Mouse (Mus musculus) forebrain, embryonic 12.5 days (tissue): Measurements from ENCODE around the gene Gli3. TPM values are rescaled to one million over a fixed set of nuclear protein-coding genes. Genes with fewer than 3 reads are reported as not detected.
A peak's percentile ranks its signal among the peaks of the same experiment; 100 is the strongest.

Source experiments
- ATAC-seq: fragments of 200-750 bp; cut with Nextera tagmentation; 2 replicates; pipeline ENCODE4 v1.8.0; 2017; ENCODE audit warnings: moderate TSS enrichment; ENCODE audit not compliant: low FRiP score
- H3K27ac ChIP-seq: fragments of 300-500 bp; sonication (generic); 2 replicates; pipeline ENCODE4 v1.5.1; 2016; ENCODE audit warnings: mild to moderate bottlenecking
- H3K27me3 ChIP-seq: fragments of 300-500 bp; sonication (generic); 2 replicates; pipeline ENCODE4 v1.6.1; 2016; ENCODE audit warnings: mild to moderate bottlenecking
- H3K36me3 ChIP-seq: fragments of 300-500 bp; sonication (generic); replicated peaks from 2 replicates; pipeline ENCODE4 v1.6.1; 2016; ENCODE audit warnings: mild to moderate bottlenecking
- H3K4me1 ChIP-seq: fragments of 300-500 bp; sonication (generic); 2 replicates; pipeline ENCODE4 v1.6.1; 2016
- H3K4me2 ChIP-seq: fragments of 300-500 bp; sonication (generic); 2 replicates; pipeline ENCODE4 v1.6.1; 2016; ENCODE audit warnings: mild to moderate bottlenecking, moderate library complexity
- H3K4me3 ChIP-seq: fragments of 300-500 bp; sonication (generic); replicated peaks from 2 replicates; pipeline ENCODE4 v1.5.1; 2016; ENCODE audit warnings: mild to moderate bottlenecking
- H3K9ac ChIP-seq: fragments of 300-500 bp; sonication (generic); 2 replicates; pipeline ENCODE4 v1.6.1; 2016; ENCODE audit warnings: mild to moderate bottlenecking
- H3K9me3 ChIP-seq: fragments of 300-500 bp; sonication (generic); 2 replicates; pipeline ENCODE4 v1.6.1; 2016
- WGBS: fragments of 180-500 bp; shearing (Covaris S2); methylation state at CpG from one replicate; pipeline ENCODE4 v1.1.7; 2016; 5-methylcytosine and 5-hydroxymethylcytosine counted together
- polyA plus RNA-seq: library from polyadenylated mRNA; unstranded; fragments of >200 nt; fragmentation: Nextera tagmentation; extraction: Ambion mirVana; gene quantifications from 2 replicates; pipeline ENCODE4 v1.2.1, GENCODE M21; 2016

Gli3 gene
- polyA plus RNA-seq, 1 experiment from 2014 or later: 48.2 TPM

DNA sequence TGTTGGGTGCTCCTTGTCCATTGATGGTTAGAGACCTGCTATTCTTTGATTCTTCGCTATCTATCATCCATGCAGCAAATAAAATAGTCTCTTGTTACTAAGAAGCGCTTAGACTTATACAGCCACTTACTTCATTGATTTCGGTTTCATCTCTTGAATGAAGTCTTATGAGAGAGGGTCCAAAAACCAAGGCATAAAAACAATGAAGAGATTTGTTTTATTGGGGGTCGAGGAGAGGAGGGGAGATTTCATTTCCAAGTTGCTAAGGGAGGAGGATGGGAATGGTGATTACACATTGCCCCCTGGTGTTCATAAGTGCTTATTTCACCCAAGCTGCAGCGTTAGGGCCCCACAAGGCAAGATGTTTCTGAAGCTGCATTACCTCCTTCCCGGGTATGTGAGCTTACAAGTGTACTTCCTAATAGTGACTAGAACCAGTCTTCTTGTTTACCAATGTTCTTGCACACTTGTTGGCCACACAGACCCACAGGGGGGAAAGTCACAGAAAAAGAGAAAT, 299.9 kb downstream of the Gli3 start:
- Histone ChIP-seq H3K36me3 (no peaks in the 10 kb centered on the region), H3K9ac (no peak overlapping the region), H3K27me3 (0 out of 2 replicates have a peak, but pooled peaks cover 4% of the 10 kb centered on the region), H3K27ac (no peak overlapping the region), H3K4me2 (no peak overlapping the region), H3K9me3 (no peaks in the 10 kb centered on the region), H3K4me3 (no peak overlapping the region), H3K4me1 (peaks cover 15% of the 10 kb centered on the region)
- ATAC-seq: peak; percentile 41; the same call in 1 of the 2 replicates
- WGBS: 41% methylated on average over 6 of the region's 6 CpGs

DNA sequence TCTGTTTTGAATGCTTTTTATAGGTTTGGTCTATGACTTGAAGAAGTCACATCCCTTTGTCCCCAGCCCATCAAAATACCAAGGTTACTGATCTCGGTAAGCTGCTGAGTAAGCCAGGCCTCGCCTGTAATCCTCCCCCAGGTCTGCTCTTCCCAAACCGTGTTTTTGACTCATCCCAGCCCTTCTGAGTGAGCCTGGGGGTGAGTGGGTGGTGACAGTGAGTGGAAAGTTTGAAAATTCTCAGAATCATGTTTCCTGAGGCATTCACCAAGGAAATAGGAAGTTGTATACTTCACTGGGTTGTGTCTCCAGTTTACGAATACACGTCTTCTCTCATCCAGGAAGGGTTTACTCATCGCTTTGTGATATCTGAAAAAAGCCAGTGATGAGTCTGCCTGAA, 314.6 kb downstream of the Gli3 start:
- Histone ChIP-seq H3K9ac (no peak overlapping the region), H3K27ac (no peak overlapping the region), H3K36me3 (no peaks in the 10 kb centered on the region), H3K4me2 (no peak overlapping the region), H3K4me1 (no peaks in the 10 kb centered on the region), H3K4me3 (no peak overlapping the region), H3K9me3 (no peaks in the 10 kb centered on the region), H3K27me3 (no peaks in the 10 kb centered on the region)
- 87% methylated on average over 6 of the region's 6 CpGs for WGBS
- ATAC-seq: no peak
